Mouse (Mus musculus): ENCODE results near the gene Pdzd4.

DNA sequence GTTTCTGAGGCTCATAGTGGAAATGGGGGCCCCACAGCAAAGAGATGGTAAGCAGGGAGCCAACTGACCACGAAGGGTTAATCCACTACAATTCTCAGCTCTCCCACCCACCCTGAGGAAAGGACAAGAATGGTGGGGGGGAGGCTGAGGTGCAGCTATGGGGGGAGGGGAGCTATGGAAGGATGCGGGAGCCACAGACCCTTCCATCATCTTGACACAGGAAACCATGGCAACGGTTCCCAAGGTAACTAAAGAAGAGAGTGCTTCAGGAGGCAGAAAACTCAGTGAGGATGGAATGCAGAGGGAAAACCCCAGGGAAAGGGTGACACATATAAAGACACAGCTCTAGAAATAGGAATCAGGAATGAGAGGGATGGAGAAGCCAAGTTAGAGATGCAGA lies 39.9 kb upstream of the Pdzd4 start:
- no peak for TF ChIP-seq CTCF (IDR thresholded peaks at IDR 0.05; ENCODE audit: borderline replicate concordance, insufficient read depth, low read length)
- no peak for TF ChIP-seq POLR2A (IDR thresholded peaks at IDR 0.05; ENCODE audit: low read depth, low read length)

Measured in embryonic fibroblast, embryonic 13.5 days (primary cell).